Mouse (Mus musculus) right cerebral cortex, postnatal 36 days (tissue): ENCODE data around the gene D130052B06Rik.

Experiments
- DNase-seq, 2 experiments: peaks; one replicate each; pipeline ENCODE4 v3.0.0; 2022; ENCODE audit warnings: low spot score in 2 of 2, mixed read lengths in 1 of 2

Gene D130052B06Rik

DNA sequence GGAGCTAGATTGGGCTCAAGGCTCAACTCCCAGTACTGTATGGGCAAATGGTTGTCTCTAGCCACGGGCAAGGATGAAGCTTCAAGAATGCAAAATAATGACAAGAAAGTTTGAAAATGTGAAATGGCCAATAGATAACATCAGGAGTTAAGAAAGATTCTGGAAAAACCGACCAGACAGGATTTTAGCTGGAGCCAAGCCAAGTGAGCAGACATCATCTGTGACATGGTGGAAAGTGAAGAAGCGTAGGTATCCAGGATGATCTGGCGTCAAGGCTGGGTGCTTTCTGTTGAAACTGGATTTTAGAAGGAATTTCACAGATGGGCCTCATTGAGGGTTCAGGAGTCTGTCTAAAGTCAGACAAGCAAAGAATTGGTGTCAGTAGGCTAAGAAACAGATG is at the start of gene D130052B06Rik:
Gene D130052B06Rik, plus strand, starts transcription at position 317 of the 400 bp plus-strand sequence.
- DNase-seq, result no peak

DNA sequence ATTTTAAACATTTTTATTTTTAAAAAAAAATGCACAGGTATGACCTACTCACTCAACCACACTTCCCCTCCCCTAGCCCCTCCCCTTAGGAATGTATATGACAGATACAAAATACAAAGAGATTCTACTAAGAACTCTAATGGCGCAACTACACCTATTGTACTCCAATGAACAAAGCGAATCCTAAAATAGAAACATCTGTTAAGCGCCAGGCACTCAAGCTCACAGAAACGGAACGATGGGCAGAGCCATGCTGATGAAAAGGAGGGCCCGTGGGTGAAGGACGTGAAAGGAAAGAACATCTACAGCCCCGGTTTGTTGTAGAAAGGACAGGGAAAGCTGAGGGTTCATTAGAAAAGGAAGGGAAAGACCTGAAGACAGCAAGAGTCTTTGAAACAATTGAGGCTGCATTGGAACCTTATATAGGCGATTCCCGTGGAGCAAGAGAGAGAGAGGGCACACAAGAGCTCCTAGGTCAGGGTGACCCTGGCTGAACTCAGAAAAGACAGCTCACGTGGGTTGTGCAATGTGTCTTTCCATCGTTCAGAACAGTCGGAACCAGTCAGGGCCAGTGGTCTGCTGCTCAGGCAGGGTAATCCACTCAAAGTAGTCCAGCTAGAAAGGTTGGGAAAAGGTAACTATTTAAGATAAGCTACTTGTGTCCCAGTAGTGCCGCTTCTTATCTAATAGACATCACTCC is 48.1 kb upstream of the D130052B06Rik start:
- DNase-seq, result no peak

DNA sequence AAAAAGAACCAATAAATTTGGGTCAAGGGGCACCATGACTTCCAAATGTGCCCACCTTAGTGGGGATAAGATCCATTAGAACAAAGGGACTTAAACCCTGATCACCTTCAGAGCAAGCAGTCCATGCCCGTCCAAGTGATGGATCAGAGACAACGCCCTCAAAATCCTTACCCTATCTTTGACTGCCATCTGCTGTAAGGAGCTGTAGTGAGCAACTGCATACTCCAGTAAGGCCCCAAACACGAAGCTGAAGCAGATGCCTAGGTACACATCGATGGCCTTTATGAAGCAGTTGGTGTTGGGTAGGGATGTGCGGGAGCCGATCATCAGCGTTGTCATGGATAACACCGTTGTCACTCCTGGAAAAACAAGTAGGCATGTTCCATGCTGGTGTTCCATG is 45.0 kb upstream of the D130052B06Rik start:
- DNase-seq, result no peak

DNA sequence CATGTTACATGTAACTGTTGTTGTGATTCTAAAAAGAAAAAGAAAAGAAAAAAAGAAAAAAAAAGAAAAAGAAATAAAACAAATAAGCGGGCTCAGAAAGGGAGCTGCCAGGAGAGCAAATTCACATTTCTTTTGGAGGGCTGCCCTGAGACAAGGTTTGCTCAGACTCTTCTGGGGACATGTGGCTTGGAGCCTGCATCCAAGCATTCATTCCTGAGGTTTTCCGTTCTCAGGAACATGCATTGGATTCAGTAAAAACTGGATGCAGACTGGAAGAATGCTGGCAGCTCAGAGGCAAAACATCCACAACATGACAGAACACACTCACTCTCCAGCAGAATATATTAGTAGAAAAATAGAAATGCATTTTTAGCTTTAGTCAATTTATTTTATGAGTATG is 35.2 kb upstream of the D130052B06Rik start:
- no peak for DNase-seq

DNA sequence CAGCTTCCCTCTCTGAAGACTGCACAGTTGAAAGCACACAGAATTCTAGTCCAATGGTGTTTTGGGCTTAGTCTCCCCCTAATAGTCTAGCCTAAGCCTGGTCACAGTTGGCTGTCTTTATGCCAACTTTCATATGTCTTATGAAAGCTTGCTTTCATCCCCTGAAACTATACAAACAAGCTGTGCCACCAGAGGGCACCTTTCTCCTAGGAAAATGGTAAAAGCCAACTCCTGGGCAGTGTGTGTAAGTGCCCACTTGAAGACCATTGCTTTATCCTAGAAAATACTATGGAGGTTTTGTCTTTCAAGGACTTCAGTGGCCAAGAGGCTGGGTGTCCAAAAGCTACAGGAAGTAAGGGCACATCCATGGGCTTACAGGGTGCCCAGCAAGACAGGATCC is 28.7 kb upstream of the D130052B06Rik start:
- no peak for DNase-seq

DNA sequence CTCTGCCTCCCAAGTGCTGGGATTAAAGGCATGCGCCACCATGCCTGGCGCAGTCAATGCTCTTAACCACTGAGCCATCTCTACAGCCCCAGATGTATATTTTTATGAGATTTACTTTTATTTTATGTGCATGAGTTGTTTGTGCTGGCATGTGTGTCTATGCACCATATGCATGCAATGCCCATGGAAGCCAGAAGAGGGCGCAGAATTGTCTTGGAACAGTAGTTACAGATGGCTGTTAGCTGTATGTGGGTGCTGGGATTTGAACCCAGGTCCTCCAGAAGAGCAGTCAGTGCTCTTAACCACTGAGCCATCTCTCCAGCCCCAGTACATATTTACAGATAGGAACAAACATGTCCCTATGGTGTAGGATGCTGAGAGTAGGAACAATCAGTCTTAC is 24.2 kb upstream of the D130052B06Rik start:
- no peak for DNase-seq

DNA sequence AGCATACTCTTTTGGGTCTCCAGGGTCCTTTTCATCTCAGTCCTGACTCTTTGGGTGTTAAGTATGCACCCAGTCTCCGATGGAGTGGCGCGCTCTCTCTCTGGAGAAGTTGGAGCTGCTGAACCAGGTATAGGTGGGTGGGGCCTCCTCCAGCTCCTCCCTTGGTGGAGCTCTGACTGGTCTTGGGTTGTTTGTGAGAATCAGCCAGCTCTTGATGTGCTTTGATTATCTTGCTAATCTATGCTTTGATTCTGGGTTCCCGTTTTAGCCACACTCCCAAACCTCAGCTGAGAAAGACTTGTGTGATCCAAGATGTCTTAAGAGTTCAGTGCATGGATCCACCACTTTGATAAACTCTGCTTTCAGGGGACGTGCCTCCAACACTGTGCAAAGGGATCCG is 20.2 kb upstream of the D130052B06Rik start, which contains the start of gene Gabrp:
Gene Gabrp, minus strand, starts transcription at position 101 of the 400 bp plus-strand sequence.
- DNase-seq, result no peak

DNA sequence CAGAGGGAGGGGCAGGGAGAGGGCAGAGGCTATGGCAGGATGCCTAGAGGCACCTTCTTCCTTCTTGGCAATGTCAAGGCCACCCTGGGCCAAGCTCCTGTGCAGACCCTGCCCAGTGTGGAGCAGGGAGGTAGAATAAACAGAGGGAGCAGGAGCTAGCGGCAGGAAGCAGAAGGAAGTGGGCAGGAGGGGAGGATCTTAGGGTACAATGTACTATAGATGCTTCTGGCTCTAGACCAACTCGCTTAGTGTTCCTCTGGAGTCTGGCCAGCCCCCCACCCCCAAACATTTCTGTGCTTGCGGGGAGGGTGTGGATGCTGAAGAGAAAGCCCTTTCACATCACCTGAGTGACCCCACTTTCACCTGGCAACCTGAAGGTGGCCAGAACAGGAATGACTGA is 19.5 kb upstream of the D130052B06Rik start:
- DNase-seq, result no peak

DNA sequence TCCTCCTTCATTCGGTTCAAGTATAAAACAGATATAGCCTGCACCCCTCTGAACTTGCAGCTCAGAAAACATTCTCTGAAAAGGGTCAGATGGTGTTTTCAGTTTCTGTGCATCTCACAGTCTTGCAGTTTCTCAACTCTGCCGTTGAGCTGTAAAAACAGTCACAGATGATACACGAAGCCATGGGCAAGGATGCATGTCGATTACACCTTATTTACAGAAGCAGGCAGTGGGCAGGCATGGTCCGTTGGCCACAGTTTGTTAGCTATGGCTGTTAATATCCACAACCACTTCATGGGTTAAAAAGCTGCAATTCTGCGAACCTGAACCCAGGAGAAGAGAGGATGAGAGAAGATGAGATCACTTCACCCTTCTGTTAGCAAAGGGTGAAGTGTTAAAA is 12.5 kb upstream of the D130052B06Rik start:
- no peak for DNase-seq

DNA sequence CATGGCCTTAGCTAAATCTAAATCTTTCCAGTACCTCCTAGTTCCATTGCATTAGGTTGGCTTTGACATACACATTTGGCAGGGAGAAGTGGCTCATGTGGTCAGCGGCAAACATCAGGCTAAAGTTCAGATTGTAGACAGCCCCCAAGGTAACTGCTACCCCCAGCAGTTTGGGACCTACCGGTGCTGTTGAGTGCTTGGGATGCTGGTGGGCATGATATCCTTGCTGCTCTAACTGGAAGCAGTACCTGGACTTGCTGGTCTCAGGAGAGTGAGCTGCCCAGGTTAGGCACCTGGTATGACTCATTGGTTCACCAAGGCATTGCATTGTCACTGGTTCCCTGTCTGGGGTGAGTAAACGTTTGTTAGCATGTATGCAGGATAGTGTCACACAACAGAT is 8.3 kb upstream of the D130052B06Rik start:
- DNase-seq, result no peak

DNA sequence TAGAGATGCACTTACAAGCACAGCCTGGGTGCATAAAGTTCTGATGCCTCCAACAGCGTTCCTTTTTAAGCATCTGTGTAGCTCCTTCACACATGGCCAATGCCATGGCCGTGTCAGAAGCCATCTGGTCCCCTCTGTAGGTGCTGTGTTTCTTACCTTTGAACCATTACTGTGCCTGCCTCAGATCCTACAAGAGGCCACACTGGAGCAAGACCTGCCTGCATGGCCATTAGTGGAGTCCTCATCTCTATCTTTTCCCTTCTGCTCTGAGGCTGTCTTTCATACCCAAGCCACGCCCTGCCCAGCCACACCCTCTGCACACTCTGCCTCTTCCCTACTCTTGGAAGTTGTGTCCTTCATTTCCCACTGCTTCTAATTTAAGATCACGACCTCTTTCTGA is 6.3 kb upstream of the D130052B06Rik start:
- DNase-seq, result no peak

DNA sequence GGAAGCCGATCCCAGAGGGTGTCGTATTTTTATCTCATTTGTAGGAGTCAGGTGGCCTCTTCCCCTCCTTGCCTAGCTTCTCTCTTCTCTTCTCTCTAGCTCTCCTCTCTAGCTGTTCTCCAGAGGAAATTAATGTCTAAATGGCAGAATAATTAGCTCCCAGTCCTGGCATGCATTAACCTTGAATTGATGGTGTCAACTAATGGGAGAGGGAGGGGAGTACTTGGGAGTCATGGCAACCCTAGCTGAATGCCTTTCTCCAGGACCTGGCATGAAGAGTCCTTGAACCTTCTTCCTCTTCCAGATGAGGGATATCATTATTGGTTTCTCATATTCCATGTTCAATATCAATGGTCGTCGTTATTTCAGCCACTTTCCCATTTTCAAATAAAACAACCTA is 2.4 kb upstream of the D130052B06Rik start:
- no peak for DNase-seq

DNA sequence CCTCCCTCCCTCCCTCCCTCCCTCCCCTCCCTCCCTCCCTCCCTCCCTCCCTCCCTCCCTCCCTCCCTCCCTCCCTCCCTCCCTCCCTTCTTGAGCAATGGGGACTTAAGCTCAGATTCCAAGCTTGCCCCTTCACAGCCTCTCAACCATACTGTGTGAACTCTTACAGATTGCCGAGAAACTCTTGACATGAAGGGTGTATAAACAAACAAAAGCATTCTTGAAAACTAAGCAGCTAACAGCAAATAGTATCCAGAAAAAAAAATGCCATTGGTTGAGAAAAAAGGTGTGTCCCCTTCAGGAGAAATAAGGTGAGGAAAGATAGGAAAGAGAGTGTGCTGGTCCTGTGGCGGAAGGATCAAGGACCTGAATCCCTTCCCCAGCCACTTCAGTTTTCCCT is 4.1 kb downstream of the D130052B06Rik start:
- no peak for DNase-seq

DNA sequence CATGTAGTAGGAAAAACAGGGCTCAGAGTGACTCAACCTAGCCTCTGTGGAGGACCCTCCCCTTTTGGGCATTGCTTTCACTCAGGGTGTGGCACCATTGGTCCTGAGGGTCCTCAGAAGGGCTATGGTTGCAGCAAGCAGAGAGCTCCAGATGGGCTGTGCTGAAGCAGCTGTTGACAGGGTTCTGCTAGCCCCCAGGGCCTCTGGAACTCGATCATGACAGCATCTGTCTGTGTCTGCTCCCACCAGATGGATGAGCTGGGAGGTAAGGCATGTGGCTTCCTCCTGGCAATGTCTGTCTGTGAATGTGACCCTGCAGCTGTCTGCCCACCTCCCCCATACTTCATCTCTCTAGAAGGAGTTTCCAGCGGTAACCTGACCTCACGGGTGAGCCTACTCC is 8.7 kb downstream of the D130052B06Rik start:
- no peak for DNase-seq

DNA sequence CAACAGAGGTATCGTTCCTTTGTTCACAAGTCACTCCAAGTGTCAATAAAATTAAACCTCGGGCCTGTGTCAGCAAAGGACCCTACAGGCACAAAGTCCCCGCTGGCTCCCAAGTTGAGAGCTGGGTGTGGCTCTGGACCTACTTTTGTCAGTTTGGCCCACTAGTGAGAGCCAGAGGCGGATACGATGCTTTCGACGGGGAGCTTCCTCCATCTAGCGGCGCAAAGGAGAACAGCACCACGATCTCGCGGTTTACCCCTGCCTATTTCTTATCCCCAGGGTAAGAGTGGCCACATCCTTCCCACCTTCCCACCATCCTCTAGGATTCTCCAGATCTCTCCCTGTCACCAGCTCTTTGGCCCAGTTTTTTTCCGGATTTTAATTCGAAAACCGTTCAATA is 15.1 kb downstream of the D130052B06Rik start:
- DNase-seq, result peak; percentile 53 to 58

DNA sequence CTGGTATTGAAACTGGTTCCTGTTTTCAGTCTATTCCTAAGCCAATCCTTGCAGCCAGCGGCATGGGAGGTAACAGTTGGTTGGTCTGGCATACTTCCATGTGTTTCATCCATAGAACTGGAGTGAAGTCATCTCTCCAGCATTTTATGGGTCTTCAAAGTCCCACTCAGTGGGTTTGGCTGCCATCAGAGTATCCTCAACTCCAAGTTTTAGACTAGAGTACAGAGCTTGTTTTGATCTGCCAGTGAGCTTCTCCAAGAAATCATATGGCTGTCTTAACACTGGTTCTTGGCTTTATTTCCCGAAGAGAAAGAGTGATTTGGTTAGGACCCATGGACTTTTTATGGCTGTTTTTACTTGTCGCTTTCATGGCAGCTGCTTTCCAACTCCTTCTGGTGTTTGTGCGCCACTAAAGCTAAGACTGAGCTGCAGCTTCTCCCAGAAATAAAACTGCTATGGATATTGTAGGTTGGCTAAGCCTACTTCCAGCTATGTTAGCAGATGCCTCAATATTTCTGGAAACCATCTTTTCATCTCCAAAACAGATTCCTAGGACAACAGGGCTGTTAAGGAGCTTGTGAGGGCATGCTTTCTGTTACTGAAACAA is 28.1 kb downstream of the D130052B06Rik start:
- peak in 1 of 2 experiments; percentile 47 for DNase-seq

DNA sequence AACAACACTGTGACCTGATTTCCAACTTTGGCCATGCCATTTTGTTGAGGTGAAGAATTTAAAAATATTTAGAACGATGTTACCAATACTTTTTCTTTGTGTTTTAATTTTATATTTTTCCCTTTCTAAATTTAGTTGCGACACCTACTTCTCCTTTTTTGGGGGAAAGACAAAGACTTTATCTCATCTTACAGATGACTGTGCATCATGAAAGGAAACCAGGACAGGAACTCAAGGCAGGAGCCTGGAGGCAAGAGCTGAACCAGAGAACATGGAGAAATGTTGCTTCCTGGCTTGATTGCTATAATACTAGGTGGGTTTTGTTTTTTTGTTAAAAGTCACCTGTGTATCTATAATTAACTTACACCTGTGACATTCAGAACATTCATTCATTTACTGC is 38.0 kb downstream of the D130052B06Rik start:
- no peak for DNase-seq

DNA sequence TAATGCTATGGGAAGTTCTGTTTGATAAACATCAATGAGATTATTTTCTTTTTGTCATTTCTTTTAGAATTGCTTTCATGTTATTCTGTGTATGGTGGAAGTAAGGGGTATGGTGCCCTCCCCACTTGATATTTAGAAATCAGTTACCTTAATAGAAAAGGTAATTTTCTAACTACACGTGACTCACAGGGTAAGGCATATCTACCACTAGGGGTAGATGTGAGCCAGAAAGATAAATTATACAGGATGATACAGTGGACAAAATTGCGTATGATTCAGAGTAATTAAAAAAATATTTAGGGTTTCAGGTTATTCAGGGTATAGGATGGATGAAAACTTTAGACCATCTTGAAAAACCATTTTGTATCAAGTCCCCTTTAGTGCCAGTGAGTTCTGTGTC is 50.3 kb downstream of the D130052B06Rik start:
- no peak for DNase-seq

DNA sequence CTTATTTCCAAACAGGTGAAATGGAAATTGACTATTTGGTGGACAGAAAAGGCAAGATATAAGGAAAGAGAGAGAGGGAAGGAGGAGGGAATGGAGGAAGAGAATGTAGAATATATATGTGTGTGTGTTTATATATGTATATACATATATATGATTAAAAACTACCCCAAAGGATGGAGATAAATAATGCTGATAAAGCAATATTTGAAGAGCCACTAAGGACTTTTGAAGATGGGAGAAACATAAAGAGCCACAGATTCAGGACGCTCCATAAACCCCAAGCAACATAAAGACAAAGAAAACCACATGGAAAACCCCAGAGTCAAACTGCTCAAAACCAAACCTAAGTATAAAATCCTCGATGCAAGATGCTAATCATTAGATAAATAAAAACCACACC is 55.4 kb downstream of the D130052B06Rik start:
- no peak for DNase-seq

DNA sequence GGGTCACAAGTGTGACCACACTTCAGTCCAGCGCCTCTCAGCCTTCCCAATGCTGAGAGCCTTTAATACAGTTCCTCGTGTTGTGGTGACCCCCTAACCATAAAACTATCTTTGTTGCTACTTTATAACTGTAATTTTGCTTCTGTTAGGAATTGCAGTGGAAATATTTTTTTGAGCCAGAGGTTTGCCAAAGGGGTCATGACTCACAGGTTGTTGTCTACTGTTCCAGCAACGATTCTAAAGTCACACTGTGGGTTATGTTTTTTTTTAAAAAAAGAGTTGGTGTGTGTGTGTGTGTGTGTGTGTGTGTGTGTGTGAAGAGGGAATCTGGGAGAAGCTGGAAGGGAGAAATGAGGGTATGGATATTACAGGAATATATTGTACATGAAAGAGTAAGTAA is 56.1 kb downstream of the D130052B06Rik start:
- DNase-seq, result no peak

DNA sequence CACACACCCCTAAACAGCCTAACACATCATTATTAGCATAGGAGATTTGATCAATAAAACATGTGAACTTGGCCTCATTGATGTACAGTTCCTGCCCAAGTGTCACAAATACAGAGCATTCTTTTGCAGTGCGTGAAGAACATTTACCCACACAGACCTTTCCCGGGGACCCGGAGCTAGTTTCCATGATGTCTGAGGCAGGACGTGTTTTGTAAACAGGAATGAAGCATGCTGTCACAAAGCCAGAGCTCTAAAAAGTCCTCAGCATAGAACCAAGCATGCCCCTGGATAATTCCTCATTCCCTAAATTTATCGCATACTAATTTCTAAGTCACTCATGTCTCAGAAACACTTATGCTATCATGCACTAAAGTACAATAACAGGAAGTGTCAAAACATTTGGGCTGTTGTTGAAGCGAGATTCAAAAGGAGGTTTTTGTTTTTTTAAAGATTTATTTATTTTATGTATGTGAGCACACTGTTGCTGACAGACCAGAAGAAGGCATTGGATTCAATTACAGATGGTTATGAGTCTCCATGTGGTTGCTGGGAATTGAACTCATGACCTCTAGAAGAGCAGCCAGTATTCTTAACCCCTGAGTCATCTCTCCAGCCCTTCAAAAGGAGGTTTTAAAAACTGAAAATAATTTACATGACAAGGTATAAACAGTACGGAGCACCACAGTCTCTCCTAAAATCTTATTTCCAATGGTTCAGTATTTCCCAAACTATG is 56.9 kb downstream of the D130052B06Rik start:
- no peak for DNase-seq

DNA sequence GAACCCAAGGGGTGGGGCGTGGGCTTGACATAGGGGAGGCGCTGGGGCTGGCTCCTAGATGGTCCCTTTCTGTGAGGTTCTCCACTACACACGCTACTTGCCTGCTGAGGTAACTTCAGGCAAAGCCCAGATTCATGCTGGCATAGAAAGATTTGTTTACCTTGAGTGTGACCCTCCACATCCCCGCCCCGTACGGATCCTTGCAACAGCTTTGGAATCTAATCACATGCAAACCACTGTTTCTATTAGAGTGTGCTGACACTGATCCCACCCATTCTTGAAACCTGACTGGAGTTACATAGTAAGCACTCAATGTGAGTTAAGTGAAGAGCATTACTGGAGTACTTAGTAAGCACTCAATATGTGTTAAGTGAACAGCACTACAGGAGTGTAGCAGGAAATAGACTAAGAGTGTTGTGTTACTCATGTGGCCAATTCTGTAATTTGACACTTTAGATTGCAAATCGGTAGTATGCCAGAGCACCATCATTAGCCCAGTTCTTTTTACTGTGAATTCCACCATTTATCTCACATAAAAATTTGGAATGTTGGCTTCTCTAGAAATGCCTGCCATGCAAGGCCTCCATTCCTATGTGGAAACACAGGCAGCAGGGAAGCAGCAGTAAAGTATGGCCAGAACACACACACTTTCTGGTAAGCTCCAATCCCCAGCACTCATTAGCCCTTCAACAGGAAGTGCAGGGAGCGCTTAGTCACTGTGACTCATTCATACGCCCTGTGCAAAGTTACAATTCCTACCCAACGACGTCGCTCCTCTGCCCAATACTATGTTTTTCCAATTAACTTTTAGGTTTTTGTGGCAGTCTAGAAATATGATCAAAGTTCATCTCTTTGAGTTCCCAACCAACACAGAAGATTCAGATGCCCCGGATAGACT is 61.2 kb downstream of the D130052B06Rik start:
- no peak for DNase-seq
